Mouse (Mus musculus) heart, adult 2 months (tissue): Measurements from ENCODE around the gene Meis1. TPM values are rescaled to one million over a fixed set of nuclear protein-coding genes. Genes with fewer than 3 reads are reported as not detected.
A peak's percentile ranks its signal among the peaks of the same experiment; 100 is the strongest.

ENCODE experiments used
- DNase-seq, 2 experiments: peaks; one replicate each; pipeline ENCODE4 v3.0.0; 2021
- H3K27ac ChIP-seq: fragments of 200-600 bp; 2 replicates; pipeline ENCODE4 v1.8.1; 2022
- H3K27me3 ChIP-seq: fragments of 200-500 bp; 2 replicates; pipeline ENCODE4 v1.6.1; 2012; ENCODE audit warnings: mild to moderate bottlenecking, low read length, inconsistent platforms, mixed read lengths; ENCODE audit not compliant: control insufficient read depth, insufficient read depth
- H3K36me3 ChIP-seq: fragments of 200-500 bp; 2 replicates; pipeline ENCODE4 v1.6.1; 2012; ENCODE audit warnings: low read length, inconsistent platforms; ENCODE audit not compliant: control insufficient read depth, insufficient read depth
- H3K4me1 ChIP-seq: fragments of 200-500 bp; 2 replicates; pipeline ENCODE4 v1.6.1; 2011; ENCODE audit warnings: low read length; ENCODE audit not compliant: control insufficient read depth, insufficient read depth
- H3K4me3 ChIP-seq: fragments of 200-600 bp; 2 replicates; pipeline ENCODE4 v1.8.1; 2022
- H3K79me2 ChIP-seq: fragments of 200-500 bp; replicated peaks from 2 replicates; pipeline ENCODE4 v1.6.1; 2012; ENCODE audit warnings: mild to moderate bottlenecking, inconsistent platforms, low read length, moderate library complexity, mixed read lengths; ENCODE audit not compliant: control insufficient read depth, insufficient read depth
- H3K9ac ChIP-seq: fragments of 200-500 bp; 2 replicates; pipeline ENCODE4 v1.6.1; 2012; ENCODE audit warnings: low read depth, mild to moderate bottlenecking, control low read depth, inconsistent platforms, low read length, mixed read lengths
- CTCF ChIP-seq: fragments of 200-600 bp; IDR thresholded peaks from 2 replicates; pipeline ENCODE4 v1.8.1; 2022; ENCODE audit warnings: antibody characterized with exemption, mild to moderate bottlenecking, moderate library complexity
- EP300 ChIP-seq: fragments of 200-500 bp; IDR thresholded peaks from 2 replicates; pipeline ENCODE4 v1.6.1; 2011; ENCODE audit warnings: low read depth, low read length, control low read depth; ENCODE audit not compliant: insufficient read depth
- POLR2A ChIP-seq: fragments of 200-500 bp; IDR thresholded peaks from 2 replicates; pipeline ENCODE4 v1.6.1; 2011; ENCODE audit warnings: mild to moderate bottlenecking, low read depth, low read length, control low read depth; ENCODE audit not compliant: insufficient read depth
- WGBS: fragments of 180-500 bp; shearing (Covaris S2); methylation state at CpG from one replicate; pipeline ENCODE4 v1.1.7; 2018; 5-methylcytosine and 5-hydroxymethylcytosine counted together
- intact Hi-C: fragments of 180-260 bp; cut with DNase I; formaldehyde crosslinking; loops from one replicate; pipeline ENCODE4 v1.15.1; 2025
- polyA plus RNA-seq: library from polyadenylated mRNA; depleted of rRNA; stranded (reverse); fragments of >200 nt; gene quantifications from 2 replicates; pipeline ENCODE4 v1.2.3, GENCODE M21; 2012
- total RNA-seq, 2 experiments: library from RNA; stranded (reverse); gene quantifications; 2 replicates each; pipeline ENCODE4 v1.2.3; 2021

The Meis1 gene
- total and polyA plus RNA-seq, 3 experiments, result 18.2 to 31.4 (median 29.0) TPM

GRCm38 (mm10) chr11:19008610-19009384 lies 10.0 kb downstream of the Meis1 start:
- Histone ChIP-seq H3K79me2 (no peaks in the 10 kb centered on the region; the same call in 1 of the 2 replicates), H3K36me3 (peaks cover 21% of the 10 kb centered on the region), H3K4me3 (no peak overlapping the region), H3K27ac (peak overlapping the region; percentile 84), H3K4me1 (peaks cover 2% of the 10 kb centered on the region; the same call in 1 of the 2 replicates), H3K27me3 (no peaks in the 10 kb centered on the region), H3K9ac (no peak overlapping the region)
- intact Hi-C loops, result no loop called here
- no peak for DNase-seq
- no peak for TF ChIP-seq CTCF
- TF ChIP-seq EP300, result no peak
- TF ChIP-seq POLR2A, result no peak
- WGBS, result 78% methylated on average over 13 of the region's 13 CpGs

DNA sequence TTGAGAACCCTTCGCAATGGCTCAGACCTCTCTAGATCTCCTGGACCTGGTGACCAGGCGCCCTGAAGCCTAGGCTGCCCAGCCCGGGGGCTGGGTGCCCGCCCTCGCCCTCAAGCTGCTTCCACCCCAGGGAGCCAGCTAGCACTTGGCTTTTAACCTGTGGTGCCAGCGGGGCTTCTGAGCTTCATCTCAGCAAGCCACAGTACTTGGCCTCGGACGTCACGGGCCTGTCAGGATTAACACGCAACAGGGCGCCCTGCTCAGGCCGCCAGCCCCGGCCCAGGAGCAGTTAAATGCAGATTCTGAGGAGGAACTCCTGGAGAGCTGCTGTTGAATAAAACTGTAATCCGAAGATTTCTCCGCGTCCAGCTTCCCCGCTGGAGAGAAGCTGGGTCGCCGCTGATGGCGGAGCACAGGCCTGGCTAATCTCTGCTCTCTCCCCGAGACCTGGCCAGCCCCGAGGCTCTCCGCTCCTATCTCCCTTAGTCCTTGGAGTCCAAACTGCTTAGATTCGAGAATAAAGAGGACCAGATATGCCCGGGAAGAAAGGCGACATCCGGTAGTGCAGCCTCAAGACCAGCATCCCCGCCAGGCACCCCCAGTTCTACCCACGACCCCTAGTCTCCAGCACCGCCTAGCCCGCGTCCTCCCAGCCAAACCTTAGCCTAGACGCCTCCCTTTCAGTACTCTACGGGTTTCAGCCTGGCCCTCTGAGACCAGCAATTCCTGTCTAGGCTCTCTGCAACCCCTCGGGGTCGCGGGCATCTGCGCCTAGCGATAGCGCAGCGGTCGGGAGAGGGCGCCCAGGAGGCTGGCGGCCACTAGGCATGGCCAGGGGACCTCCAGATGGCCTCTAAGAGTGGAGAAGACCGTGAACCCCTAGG lies 11.0 kb downstream of the Meis1 start:
- H3K4me1 ChIP-seq, result peaks cover 2% of the 10 kb centered on the region; the same call in 1 of the 2 replicates
- peak overlapping the region; percentile 84 for H3K27ac ChIP-seq
- no peaks in the 10 kb centered on the region for H3K27me3 ChIP-seq
- no peaks in the 10 kb centered on the region; the same call in 1 of the 2 replicates for H3K79me2 ChIP-seq
- peak overlapping the region; percentile 60 for H3K9ac ChIP-seq
- peak overlapping the region; percentile 38 for H3K4me3 ChIP-seq
- peaks cover 20% of the 10 kb centered on the region for H3K36me3 ChIP-seq
- DNase-seq, result peak; percentile 63 to 74
- TF ChIP-seq POLR2A (no peak), CTCF (peak; percentile 51), EP300 (0 out of 2 replicates have a peak, but pooled peaks have one; percentile 11)
- 40% methylated on average over 45 of the region's 45 CpGs for WGBS
- intact Hi-C loops, result no loop called here

DNA sequence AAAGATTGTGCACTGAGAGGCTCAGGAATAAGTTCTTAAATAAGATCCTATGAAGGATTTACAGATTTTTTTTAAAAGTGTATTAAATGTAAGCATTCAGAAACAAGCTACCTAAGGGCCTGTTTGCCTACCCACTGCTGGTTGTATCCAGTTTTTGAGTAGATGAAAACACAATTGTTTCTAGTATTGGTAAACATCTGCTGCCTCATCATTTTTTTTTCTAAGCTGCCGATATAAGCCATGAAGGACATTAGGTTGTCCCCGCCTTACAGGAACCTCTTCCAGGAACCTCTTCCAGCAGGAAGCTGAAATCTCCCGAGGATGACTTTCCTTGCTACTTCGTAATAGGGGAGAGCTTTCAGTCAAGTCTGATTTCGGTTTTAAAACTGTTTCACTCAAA lies 11.7 kb downstream of the Meis1 start:
- H3K27ac ChIP-seq, result peak overlapping the region; percentile 84
- no peak for DNase-seq
- peak overlapping the region; percentile 38 for H3K4me3 ChIP-seq
- H3K27me3 ChIP-seq, result no peaks in the 10 kb centered on the region
- TF ChIP-seq EP300, result no peak
- TF ChIP-seq POLR2A, result no peak
- no peak for TF ChIP-seq CTCF
- H3K9ac ChIP-seq, result peak overlapping the region; percentile 60
- intact Hi-C loops, result no loop called here
- WGBS, result 22% methylated on average over 5 of the region's 5 CpGs
- peaks cover 18% of the 10 kb centered on the region for H3K36me3 ChIP-seq
- H3K79me2 ChIP-seq, result no peaks in the 10 kb centered on the region; the same call in 1 of the 2 replicates
- H3K4me1 ChIP-seq, result peaks cover 2% of the 10 kb centered on the region; the same call in 1 of the 2 replicates

DNA sequence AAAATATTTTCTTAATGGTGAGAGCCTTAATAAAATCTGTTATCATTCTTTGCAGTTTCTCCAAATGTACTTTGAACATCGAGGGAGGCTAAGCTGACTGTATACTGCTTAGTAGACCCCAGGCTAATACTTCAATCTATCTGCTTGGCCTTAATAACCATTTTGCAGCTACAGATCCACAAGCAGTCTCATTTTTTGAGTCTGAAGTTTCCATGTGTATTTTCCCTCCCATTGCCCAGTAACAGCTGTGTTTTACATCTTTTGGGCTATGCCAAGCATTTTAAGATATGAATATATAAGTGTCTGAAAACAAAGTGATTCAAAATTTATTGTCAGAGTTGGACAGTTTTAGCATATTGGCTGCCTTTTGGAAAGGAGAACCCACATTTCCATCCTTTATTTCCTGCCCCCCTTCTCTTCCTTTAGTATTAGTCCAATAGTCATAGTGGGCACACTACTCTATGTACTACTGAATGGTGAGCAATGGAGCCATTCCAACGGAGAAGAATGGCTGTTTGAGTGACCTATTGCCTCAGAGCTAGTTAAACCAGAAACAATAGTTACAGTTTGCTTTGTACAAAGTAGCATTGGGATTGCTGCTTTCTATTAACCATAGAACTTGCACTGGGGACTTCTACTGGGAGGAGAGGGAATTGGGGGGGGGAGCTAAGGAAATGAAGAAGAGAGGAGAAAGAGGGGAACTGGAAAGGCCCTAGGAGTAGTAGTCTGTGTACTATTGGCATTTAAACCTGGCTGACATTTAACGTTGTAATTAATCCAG lies 12.7 kb downstream of the Meis1 start:
- H3K4me1 ChIP-seq, result peaks cover 2% of the 10 kb centered on the region; the same call in 1 of the 2 replicates
- H3K27ac ChIP-seq, result no peak overlapping the region
- H3K27me3 ChIP-seq, result no peaks in the 10 kb centered on the region

DNA sequence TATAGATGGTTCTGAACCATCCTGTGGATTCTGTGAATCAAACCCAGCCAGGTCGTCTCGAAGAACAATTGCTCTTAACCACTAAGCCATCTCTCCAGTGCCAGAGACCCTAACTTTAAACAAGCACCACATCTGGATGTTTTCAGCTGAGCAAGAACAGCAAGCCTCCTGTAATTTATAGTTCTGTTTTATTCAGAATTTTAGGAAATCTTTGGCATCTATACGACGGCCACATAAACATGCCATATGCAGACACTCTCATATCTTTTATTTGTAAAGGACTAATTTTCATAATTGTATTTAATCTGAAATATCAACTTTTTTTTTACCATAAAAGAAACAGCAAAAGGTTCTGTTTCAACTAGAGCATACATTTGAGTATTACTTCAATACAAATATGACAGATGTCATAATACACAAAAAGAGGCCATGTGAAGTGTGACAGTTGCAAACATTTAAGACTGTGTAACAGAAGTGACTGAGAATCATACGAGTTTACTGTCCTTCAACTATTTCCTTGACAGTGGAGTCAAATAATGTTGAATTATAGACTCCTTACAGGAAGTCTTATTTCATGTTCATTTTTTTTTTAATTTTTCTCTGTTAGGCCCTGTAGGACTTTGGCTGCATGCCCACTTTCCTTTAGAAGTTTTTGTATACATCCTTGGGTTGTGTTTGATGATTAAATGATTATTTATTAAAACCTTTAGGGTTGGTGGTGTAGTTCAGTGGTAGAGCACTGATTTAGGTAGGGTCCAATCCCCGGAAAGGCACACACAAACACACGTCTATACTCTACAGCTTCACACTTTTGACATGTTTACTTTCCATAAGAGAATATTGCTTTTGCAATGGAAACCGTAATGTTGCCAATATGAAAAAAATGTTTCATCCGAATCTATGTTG lies 13.5 kb downstream of the Meis1 start:
- Histone ChIP-seq H3K79me2 (no peaks in the 10 kb centered on the region; the same call in 1 of the 2 replicates), H3K27ac (no peak overlapping the region), H3K36me3 (peaks cover 7% of the 10 kb centered on the region), H3K9ac (no peak overlapping the region), H3K4me3 (no peak overlapping the region), H3K27me3 (no peaks in the 10 kb centered on the region), H3K4me1 (peaks cover 2% of the 10 kb centered on the region; the same call in 1 of the 2 replicates)
- no peak for DNase-seq
- no peak for TF ChIP-seq POLR2A
- no peak for TF ChIP-seq EP300
- TF ChIP-seq CTCF, result no peak
- 91% methylated on average over 9 of the region's 9 CpGs for WGBS
- intact Hi-C loops, result no loop called here

More for the DNA sequence above, 12.7 kb downstream of the Meis1 start:
- intact Hi-C loops, result no loop called here
- no peaks in the 10 kb centered on the region; the same call in 1 of the 2 replicates for H3K79me2 ChIP-seq
- TF ChIP-seq POLR2A (no peak), EP300 (no peak), CTCF (no peak)
- H3K9ac ChIP-seq, result no peak overlapping the region
- no peak overlapping the region for H3K4me3 ChIP-seq
- 62% methylated on average over 3 of the region's 3 CpGs for WGBS
- H3K36me3 ChIP-seq, result peaks cover 14% of the 10 kb centered on the region
- no peak for DNase-seq
